Comparison of ENCODE assay signal across 30 mouse cellular contexts in the genomic region with DNA sequence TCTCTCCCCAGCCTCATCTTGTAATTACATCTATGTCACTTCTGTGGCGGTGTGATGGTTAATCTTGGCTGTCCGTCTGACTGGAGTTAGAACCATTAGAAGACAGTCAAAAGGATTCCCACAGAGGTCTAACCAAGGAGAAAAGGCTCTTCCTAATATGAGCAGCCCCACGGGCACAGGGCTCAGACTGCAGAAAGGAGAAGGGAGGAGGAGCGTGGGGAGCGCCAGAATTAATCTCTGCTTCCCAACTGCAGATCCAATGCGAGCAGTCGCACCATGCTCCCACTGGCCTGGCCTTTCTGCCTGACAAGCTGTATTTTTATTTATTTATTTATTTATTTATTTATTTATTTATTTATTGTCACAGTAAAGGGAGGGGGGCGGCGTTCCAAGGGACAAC. TPM values are rescaled to one million over a fixed set of nuclear protein-coding genes. Genes with fewer than 3 reads are reported as not detected.
"Had no signal": no experiment of that assay in that cellular context is flagged by ENCODE, and none has a peak within 500 bp of the region (broad histone marks: within the 10 kb centered on the region; RNA-seq: fewer than 3 reads in every experiment).

No protein-coding gene starts in this region.

- H3K4me1 ChIP-seq: limb, embryonic 12.5 days; limb, embryonic 15.5 days; midbrain, embryonic 15.5 days had no signal

- ATAC-seq: liver, postnatal 0 days; lung, postnatal 0 days; midbrain, embryonic 15.5 days had no signal

- H3K4me3 ChIP-seq: kidney, embryonic 15.5 days; left cerebral cortex, adult 2 months; limb, embryonic 12.5 days; limb, embryonic 15.5 days; midbrain, embryonic 15.5 days; myocyte had no signal

- H3K36me3 ChIP-seq: kidney, embryonic 15.5 days; limb, embryonic 12.5 days; limb, embryonic 15.5 days; midbrain, embryonic 15.5 days had no signal

- H3K9me3 ChIP-seq: kidney, embryonic 15.5 days; limb, embryonic 12.5 days; limb, embryonic 15.5 days; midbrain, embryonic 15.5 days had no signal

- H3K27me3 ChIP-seq: kidney, embryonic 15.5 days; limb, embryonic 12.5 days; limb, embryonic 15.5 days; midbrain, embryonic 15.5 days had no signal

- H3K9ac ChIP-seq: kidney, embryonic 15.5 days; limb, embryonic 12.5 days; limb, embryonic 15.5 days; liver, embryonic 14.5 days; liver, postnatal 0 days; lung, embryonic 14.5 days; midbrain, embryonic 15.5 days had no signal

- H3K27ac ChIP-seq: kidney, embryonic 15.5 days; left cerebral cortex, adult 2 months; limb, embryonic 12.5 days; limb, embryonic 15.5 days; liver, embryonic 14.5 days; macrophage; midbrain, embryonic 15.5 days; stomach, postnatal 0 days had no signal

- H3K4me2 ChIP-seq: kidney, embryonic 15.5 days; limb, embryonic 12.5 days; limb, embryonic 15.5 days; liver, embryonic 11.5 days; lung, embryonic 14.5 days; midbrain, embryonic 15.5 days had no signal

- DNase-seq: kidney, adult 11 months; kidney, adult 8-10 months; kidney, postnatal 10 days; kidney, postnatal 36 days; layer of hippocampus, postnatal 36 days; liver, postnatal 0 days; lung, embryonic 14.5 days; thymus, adult 18-20 months; thymus, postnatal 36 days had no signal

RNA-seq across cellular contexts. Expression of a gene that starts 4.5 kb away (rescaled TPM):
- total RNA-seq: layer of hippocampus, adult 8-10 months; layer of hippocampus, postnatal 10 days; layer of hippocampus, postnatal 36 days; left cerebral cortex, adult 2 months; left cerebral cortex, postnatal 10 days; left cerebral cortex, postnatal 36 days; megakaryocyte, adult 5-6 weeks; monocyte, adult 5-6 weeks had no signal
- polyA plus RNA-seq: limb, embryonic 12.5 days; limb, embryonic 15.5 days; lung, embryonic 14.5 days; lung, postnatal 0 days; macrophage; midbrain, embryonic 15.5 days; myocyte; neural tube, embryonic 11.5 days; neural tube, embryonic 14.5 days; stomach, embryonic 14.5 days; urinary bladder, adult 2 months had no signal

RNA-seq across cellular contexts. Expression of a gene that starts 21.5 kb away (rescaled TPM):
- total RNA-seq: megakaryocyte, adult 5-6 weeks had no signal
